Mouse (Mus musculus) liver, embryonic 14.5 days (tissue): Measurements from ENCODE around the gene Akap8l. TPM values are rescaled to one million over a fixed set of nuclear protein-coding genes. Genes with fewer than 3 reads are reported as not detected.
A peak's percentile ranks its signal among the peaks of the same experiment; 100 is the strongest.

ENCODE experiments used
- ATAC-seq: fragments of 200-750 bp; cut with Nextera tagmentation; 2 replicates; pipeline ENCODE4 v1.8.0; 2017; ENCODE audit warnings: moderate number of reproducible peaks, mild to moderate bottlenecking, moderate library complexity; ENCODE audit not compliant: insufficient read depth
- DNase-seq, 3 experiments: peaks; one replicate each; pipeline ENCODE4 v3.0.0-alpha.2; 2012 to 2013; ENCODE audit warnings: low read depth in 3 of 3, low spot score in 3 of 3
- H3K27ac ChIP-seq: fragments of 300-500 bp; sonication (generic); 2 replicates; pipeline ENCODE4 v1.5.1; 2014; ENCODE audit warnings: moderate library complexity, mild to moderate bottlenecking, control low read depth, inconsistent platforms
- H3K27me3 ChIP-seq: fragments of 300-500 bp; sonication (generic); 2 replicates; pipeline ENCODE4 v1.6.1; 2014; ENCODE audit warnings: mild to moderate bottlenecking, low read length, moderate library complexity; ENCODE audit not compliant: control insufficient read depth, insufficient read depth
- H3K36me3 ChIP-seq: fragments of 300-500 bp; sonication (generic); replicated peaks from 2 replicates; pipeline ENCODE4 v1.6.1; 2014; ENCODE audit warnings: low read depth; ENCODE audit not compliant: control insufficient read depth, insufficient read depth
- H3K4me1 ChIP-seq, 2 experiments: fragments of 200-500 bp in 1 of 2; fragments of 300-500 bp in 1 of 2; sonication (generic) in 1 of 2; replicated peaks; 2 replicates each; pipeline ENCODE4 v1.6.1; 2012 to 2014; ENCODE audit warnings: antibody characterized with exemption in 1 of 2, inconsistent platforms in 1 of 2, low read length in 1 of 2; ENCODE audit not compliant: control insufficient read depth in 2 of 2, insufficient read depth in 2 of 2
- H3K4me2 ChIP-seq: fragments of 300-500 bp; sonication (generic); 2 replicates; pipeline ENCODE4 v1.6.1; 2014; ENCODE audit warnings: low read depth, mild to moderate bottlenecking, control low read depth, moderate library complexity
- H3K4me3 ChIP-seq, 2 experiments: fragments of 200-500 bp in 1 of 2; fragments of 300-500 bp in 1 of 2; sonication (generic) in 1 of 2; 2 replicates each; pipeline ENCODE4 v1.5.1; 2012 to 2014; ENCODE audit warnings: low read depth in 2 of 2, low read length in 2 of 2, mild to moderate bottlenecking in 2 of 2, control low read depth in 1 of 2, inconsistent platforms in 1 of 2, moderate library complexity in 1 of 2; ENCODE audit not compliant: insufficient read depth in 1 of 2
- H3K9ac ChIP-seq: fragments of 300-500 bp; sonication (generic); replicated peaks from 2 replicates; pipeline ENCODE4 v1.6.1; 2014; ENCODE audit warnings: mild to moderate bottlenecking, control low read depth, moderate library complexity
- H3K9me3 ChIP-seq: fragments of 300-500 bp; sonication (generic); 2 replicates; pipeline ENCODE4 v1.6.1; 2016; ENCODE audit warnings: low read length, mixed read lengths; ENCODE audit not compliant: control insufficient read depth
- CTCF ChIP-seq: IDR thresholded peaks from 2 replicates; pipeline ENCODE4 v1.5.1; 2016; ENCODE audit warnings: antibody characterized with exemption, low read depth, control low read depth
- EP300 ChIP-seq: IDR thresholded peaks from 2 replicates; pipeline ENCODE4 v1.6.1; 2016; ENCODE audit warnings: antibody characterized with exemption, low read depth
- WGBS: fragments of 180-500 bp; shearing (Covaris S2); extraction: QIAGEN DNeasy Blood & Tissue Kit; methylation state at CpG from one replicate; pipeline ENCODE4 v1.1.7; 2014; ENCODE audit not compliant: insufficient replicate concordance; 5-methylcytosine and 5-hydroxymethylcytosine counted together
- polyA plus RNA-seq, 2 experiments: library from polyadenylated mRNA; depleted of rRNA in 1 of 2; stranded (reverse) in 1 of 2; unstranded in 1 of 2; fragments of >200 nt; fragmentation: Nextera tagmentation in 1 of 2; extraction: Ambion mirVana in 1 of 2; gene quantifications; 2 replicates each; pipeline versions ENCODE4 v1.2.1 to v1.2.3; 2012 to 2014

Gene Akap8l
- polyA plus RNA-seq, 2 experiments, result 18.9 to 35.4 TPM

- Histone ChIP-seq H3K27me3 (no peaks in the 10 kb centered on the region), H3K36me3 (no peaks in the 10 kb centered on the region), H3K27ac (no peak overlapping the region), H3K9me3 (no peaks in the 10 kb centered on the region), H3K9ac (no peak overlapping the region), H3K4me1 (no peaks in the 10 kb centered on the region), H3K4me3 (no peak overlapping the region), H3K4me2 (no peak overlapping the region)
- 68% methylated on average over 2 of the region's 2 CpGs for WGBS
- DNase-seq (no peak), ATAC-seq (no peak)
- TF ChIP-seq CTCF, result no peak
- no peak for TF ChIP-seq EP300
Measured at GRCm38 (mm10) chr17:32295901-32296300, 54.5 kb downstream of the Akap8l start.

- ATAC-seq, result no peak
- 64% methylated on average over 4 of the region's 4 CpGs for WGBS
- DNase-seq, result no peak
Measured at GRCm38 (mm10) chr17:32295160-32295559, 55.2 kb downstream of the Akap8l start.

GRCm38 (mm10) chr17:32285138-32285670, 65.2 kb downstream of the Akap8l start:
- no peak for ATAC-seq
- WGBS, result 28% methylated on average over 6 of the region's 6 CpGs
- peaks cover 10 to 15% of the 10 kb centered on the region in 2 experiments for H3K4me1 ChIP-seq

More at GRCm38 (mm10) chr17:32295160-32295559, 55.2 kb downstream of the Akap8l start:
- TF ChIP-seq EP300 (no peak), CTCF (no peak)
- Histone ChIP-seq H3K4me2 (no peak overlapping the region), H3K27me3 (no peaks in the 10 kb centered on the region), H3K9me3 (no peaks in the 10 kb centered on the region), H3K9ac (no peak overlapping the region), H3K36me3 (no peaks in the 10 kb centered on the region), H3K4me3 (no peak overlapping the region), H3K27ac (no peak overlapping the region), H3K4me1 (no peaks in the 10 kb centered on the region)

GRCm38 (mm10) chr17:32284262-32285137, 65.9 kb downstream of the Akap8l start, which contains the start of gene Brd4:
Gene Brd4, minus strand, starts transcription at chr17:32284722.
- H3K4me3 ChIP-seq, result peak within 1 kb of the TSS; percentile 98 to 99
- DNase-seq, result peak; percentile 78 to 80 (median 80)
- TF ChIP-seq CTCF (no peak), EP300 (no peak)
- 1% methylated on average over 87 of the region's 100 CpGs for WGBS
- H3K27ac ChIP-seq, result peak within 1 kb of the TSS; percentile 97
- peak within 1 kb of the TSS; percentile 97 for H3K9ac ChIP-seq
- H3K36me3 ChIP-seq, result no peaks in the 10 kb centered on the region
- ATAC-seq, result peak; percentile 90
- H3K4me1 ChIP-seq, result peaks cover 10 to 19% of the 10 kb centered on the region in 2 experiments
- H3K4me2 ChIP-seq, result peak within 1 kb of the TSS; percentile 91
- no peaks in the 10 kb centered on the region for H3K9me3 ChIP-seq
- no peaks in the 10 kb centered on the region for H3K27me3 ChIP-seq

More at GRCm38 (mm10) chr17:32285138-32285670, 65.2 kb downstream of the Akap8l start:
- DNase-seq, result peak in 2 of 3 experiments; percentile 31 to 39
- no peak for TF ChIP-seq CTCF
- no peak for TF ChIP-seq EP300
- Histone ChIP-seq H3K27ac (peak overlapping the region; percentile 97), H3K4me3 (peak overlapping the region; percentile 98 to 99), H3K27me3 (no peaks in the 10 kb centered on the region), H3K9me3 (no peaks in the 10 kb centered on the region), H3K9ac (peak overlapping the region; percentile 97), H3K4me2 (peak overlapping the region; percentile 91), H3K36me3 (no peaks in the 10 kb centered on the region)

GRCm38 (mm10) chr17:32283771-32284221, 66.6 kb downstream of the Akap8l start:
- H3K4me1 ChIP-seq, result peaks cover 10 to 19% of the 10 kb centered on the region in 2 experiments
- H3K36me3 ChIP-seq, result no peaks in the 10 kb centered on the region
- H3K27ac ChIP-seq, result peak overlapping the region; percentile 97
- peak overlapping the region; percentile 91 for H3K4me2 ChIP-seq
- WGBS, result 1% methylated on average over 32 of the region's 41 CpGs
- peak; percentile 56 to 58 (median 57) for DNase-seq
- H3K27me3 ChIP-seq, result no peaks in the 10 kb centered on the region
- TF ChIP-seq EP300 (no peak), CTCF (no peak)
- H3K9ac ChIP-seq, result peak overlapping the region; percentile 97
- H3K4me3 ChIP-seq, result peak overlapping the region; percentile 98 to 99
- peak; percentile 71 for ATAC-seq
- no peaks in the 10 kb centered on the region for H3K9me3 ChIP-seq
